Mouse (Mus musculus) brain, adult 2 months (tissue): ENCODE results near the gene S100a3.
A peak's percentile ranks its signal among the peaks of the same experiment; 100 is the strongest.

ENCODE experiments used
- DNase-seq: peaks from one replicate; pipeline ENCODE4 v3.0.0; 2011; ENCODE audit warnings: low read depth, low spot score

S100a3 gene

DNA sequence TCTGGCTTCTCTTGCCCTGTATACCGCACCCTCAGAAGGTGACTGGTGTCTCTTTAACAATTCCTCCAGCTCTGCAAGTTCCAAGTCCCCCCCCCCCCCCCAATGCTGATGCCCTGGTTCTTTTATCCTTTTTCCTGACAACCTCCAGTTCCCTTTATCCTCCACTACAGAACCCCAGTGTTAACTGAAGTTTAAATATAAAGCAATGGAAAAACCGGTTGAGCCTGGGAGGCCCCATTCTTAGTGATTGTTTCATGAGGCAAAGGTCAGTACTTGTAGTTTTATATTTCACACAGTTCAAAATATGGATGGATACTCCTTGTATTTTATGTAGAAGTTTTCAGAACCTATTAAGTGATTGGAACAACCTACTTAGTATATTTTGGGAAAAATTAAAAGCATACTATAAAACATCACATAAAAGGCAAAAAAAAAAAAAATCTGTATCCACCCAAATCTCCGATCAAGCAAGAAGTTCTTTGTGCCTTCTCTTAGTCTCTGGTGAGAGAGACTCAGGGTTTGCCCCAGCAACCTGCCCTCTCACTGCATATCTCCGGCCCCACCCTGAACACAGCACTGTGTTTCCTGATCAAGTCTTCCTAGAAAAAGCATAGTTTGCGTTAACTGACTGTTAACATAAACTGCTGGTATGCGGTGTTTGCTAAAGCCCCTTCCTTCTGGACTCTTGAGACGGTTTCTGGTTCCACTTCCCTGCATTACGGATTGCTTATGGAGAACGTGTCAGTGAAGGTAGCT is 66.1 kb downstream of the S100a3 start:
- DNase-seq = no peak

DNA sequence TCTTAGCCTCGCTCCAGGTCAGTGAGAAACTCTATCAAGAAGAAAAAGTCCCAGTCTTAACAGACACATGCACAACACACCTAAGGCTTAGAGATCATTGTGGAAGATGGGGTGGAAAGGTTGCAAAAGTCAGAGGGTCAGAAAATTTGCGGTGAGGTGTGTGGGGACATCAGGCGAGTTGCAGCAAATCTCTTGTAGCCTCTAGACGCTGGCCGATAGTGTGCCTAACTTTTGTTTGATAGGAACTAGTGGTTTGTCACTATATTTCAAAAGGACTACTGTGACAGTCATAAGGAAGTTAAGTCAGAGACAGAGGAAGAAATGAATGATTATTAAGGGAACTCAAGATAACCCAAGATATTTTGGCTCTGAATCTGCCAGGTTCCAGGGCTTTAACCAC is 67.0 kb downstream of the S100a3 start:
- no peak for DNase-seq

DNA sequence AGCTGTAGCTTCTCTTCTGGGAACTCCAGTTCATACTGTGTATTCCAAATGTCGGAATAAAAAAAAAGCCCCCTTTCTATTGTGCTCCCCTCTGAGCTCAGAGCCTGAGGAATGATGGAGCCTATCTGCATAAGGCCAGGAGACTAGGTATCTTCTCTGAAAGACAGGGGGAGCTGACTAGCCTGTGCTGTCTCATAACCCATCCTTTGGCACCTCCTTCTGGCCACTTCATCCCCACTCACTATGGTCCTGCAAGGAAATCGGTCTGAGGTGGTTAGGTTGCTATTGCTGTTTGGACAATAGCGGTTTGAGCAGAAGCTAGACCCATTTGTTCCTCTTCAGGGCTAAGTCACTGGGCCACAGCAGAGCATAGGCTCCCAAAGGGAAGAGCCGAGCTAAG is 67.4 kb downstream of the S100a3 start:
- peak; percentile 69 for DNase-seq

DNA sequence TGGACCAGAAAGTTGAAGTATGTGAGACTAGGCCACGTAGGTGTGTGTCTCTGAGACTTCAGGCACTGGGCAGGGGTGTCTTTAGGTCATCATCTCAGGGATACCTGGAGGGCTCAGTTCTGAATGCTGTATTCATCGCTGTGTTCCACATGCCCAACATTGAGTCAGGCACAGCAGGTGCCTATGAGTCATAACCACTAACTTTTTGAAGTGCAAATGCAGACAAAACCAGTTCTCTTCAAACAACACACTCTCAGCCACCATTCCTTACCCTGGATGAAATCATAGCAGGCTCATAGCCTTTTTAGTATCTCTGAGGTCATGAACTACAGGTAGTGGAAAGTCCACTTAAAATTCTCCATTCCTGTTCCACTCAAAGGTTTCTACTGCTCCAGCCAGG is 68.9 kb downstream of the S100a3 start:
- DNase-seq = peak; percentile 58

GRCm38 (mm10) chr3:90631984-90632383 is 71.6 kb downstream of the S100a3 start:
- DNase-seq = no peak

DNA sequence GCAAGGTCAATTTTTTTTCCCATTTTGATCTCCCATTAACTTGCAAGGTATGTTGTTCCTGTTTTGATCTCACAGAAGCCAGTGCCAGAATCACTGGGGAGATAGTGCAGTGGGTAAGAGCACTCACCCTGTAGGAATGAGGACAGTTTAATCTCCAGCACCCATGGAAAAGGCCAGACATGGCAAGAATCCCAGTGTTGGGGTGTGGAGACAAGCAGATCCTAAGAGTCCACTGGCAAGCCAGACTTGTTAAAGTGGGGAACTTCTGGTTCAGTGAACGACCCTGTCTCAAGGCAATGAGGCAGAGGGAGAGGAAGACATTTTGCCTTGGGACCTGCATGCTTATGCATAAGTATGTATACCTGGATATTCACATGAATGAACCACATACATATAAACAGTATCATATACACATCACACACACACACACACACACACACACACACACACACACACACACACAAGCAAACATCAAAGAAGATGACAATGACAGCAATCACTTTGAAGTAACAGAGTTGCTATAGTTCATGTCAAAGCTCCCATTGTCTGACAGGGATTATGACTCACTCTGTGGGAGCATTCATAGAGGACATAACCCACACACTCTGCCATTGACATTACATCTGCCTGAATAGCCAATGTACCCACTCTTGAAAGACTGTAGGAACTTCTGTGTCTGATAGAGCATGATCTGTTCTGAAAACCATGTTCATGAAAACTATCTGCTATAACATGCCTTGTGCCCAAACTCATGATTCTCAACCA is 78.3 kb downstream of the S100a3 start:
- peak; percentile 51 for DNase-seq

DNA sequence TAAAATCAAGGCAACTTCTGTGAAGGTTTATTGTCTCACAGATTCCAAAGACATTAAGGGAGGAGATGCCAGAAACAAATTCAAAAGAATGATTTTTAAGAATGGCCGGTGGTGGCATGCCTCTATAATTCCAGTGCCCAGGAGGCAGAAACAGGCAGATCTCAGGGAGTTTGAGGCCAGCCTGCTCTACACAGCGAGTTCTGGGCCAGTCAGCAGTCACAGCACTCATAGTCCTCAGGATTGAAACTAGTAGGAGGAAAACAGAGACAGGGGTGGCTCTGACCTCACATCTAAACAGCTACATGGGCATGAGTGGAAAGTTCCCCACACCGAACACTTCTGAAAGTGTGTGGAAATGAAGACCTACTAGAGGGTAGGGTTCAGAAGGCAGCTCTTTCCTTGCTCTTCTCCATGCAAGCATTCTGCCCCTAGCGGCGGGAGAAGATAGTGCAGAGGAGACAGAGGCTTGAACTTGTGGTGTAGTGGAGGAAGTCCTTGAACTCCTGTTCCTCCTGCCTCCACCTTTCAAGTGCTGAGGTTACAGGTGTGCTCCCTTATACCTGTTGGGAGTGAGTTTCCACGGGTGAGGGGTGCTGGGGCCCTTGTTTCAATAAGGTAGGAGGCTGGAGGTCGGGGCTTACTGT is 79.3 kb downstream of the S100a3 start:
- DNase-seq = peak; percentile 17

GRCm38 (mm10) chr3:90640981-90641380 is 80.6 kb downstream of the S100a3 start:
- no peak for DNase-seq

- DNase-seq = peak; percentile 59
Measured at GRCm38 (mm10) chr3:90644220-90644619, 83.8 kb downstream of the S100a3 start.

- no peak for DNase-seq
Measured at GRCm38 (mm10) chr3:90647291-90647690, 86.9 kb downstream of the S100a3 start.

DNA sequence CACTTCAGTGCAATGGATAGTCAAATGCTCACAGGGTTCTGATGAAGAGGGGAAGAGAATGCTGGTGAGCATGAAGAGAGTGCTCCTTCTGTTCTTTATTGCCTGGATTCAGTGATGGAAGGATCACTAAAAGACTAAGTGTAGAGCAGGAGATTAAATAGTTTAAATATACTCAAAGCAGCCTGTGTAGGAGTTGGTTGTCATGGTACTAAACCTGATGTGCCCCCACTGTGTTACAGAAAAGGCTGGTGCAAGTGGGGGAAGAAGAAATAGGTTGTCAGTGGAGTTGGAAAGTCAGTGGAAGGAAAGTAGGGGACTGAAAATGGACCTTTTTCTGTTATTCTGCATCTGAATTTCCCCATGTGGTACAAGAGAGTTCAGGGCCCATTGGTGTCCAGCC is 88.6 kb downstream of the S100a3 start:
- DNase-seq = peak; percentile 71

GRCm38 (mm10) chr3:90649832-90650231 is 89.5 kb downstream of the S100a3 start:
- DNase-seq = peak; percentile 18
